Mouse (Mus musculus): Measurements from ENCODE around the gene Uhrf1bp1.
A peak's percentile ranks its signal among the peaks of the same experiment; 100 is the strongest.

The Uhrf1bp1 gene

DNA sequence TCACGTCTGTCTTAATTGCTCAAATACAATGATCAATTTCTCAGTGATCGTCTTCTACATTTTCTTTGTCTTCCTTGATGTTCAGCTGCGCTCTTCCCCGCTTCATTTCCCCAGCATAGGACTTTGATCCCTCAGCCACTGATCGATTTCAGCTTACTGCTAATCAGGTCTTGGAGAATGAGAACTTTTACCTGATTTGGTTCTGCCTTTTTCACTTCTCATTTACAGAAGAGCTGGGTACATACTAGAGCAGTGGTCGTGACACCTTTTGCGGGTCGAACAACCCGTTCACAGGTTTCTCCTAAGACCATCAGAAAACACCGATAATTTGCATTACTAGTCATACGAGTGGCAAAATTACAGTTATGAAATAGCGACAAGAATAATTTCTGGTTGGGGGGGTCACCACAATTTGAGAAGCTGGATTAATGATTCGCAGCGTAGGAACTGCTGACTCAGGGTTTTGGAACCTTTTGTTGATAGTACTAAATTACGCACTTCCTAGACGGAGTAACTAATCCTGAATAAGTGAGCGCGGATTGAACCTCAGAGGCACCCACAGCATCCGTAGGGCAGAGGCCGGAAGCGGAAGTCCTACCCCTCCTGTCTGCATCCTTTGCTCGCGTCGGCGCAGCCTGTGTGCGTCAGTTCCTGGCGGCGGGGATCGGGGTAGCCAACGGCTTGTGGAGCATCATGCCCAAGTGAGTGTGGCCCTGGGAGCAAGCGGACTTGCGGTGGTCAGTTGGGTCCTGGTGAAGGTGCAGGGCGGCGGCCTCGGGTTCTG, 16.6 kb upstream of the Uhrf1bp1 start:
- DNase-seq (ENCODE audit: low read depth, low spot score): peak; percentile 97

DNA sequence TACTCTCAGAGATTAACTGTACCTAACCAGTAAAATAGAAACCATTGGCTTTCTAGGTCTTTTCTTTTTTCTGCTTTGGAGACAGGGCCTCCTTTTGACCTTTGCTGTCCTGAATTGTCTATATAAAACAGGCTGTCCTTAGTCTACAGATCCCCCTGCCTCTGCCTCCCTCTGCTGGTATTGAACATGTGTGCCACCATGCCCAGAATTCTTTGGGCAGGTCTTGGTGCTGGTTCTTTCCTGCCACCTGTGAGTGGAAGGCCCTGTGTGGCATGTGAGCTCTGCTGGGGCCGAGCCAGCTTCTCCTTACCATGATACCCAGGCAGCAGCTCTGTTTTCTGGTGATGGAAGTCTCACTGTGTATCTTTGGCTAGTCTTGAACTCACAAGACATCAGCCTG, 7.9 kb upstream of the Uhrf1bp1 start:
- DNase-seq (ENCODE audit: low read depth, low spot score): no peak

DNA sequence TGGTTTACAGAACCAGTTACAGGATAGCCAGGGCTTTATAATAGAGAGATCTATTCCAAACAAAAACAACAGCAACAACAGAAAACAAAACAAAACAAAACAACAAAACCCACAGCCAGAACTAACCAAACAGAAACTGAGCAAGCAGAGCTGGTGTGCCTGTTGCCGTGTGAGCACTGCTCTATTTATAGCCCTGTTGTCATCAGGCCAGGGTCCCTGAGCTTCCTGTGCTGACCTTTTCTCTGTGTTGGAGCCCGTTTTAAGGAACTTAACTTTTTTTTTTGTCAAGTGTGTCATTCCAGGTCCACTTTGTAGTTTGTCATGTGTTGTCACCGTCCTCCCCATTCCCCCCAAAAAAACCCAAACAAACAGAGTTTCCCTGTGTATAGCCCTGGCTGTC, 5.2 kb upstream of the Uhrf1bp1 start:
- DNase-seq (ENCODE audit: low read depth, low spot score): peak; percentile 57

DNA sequence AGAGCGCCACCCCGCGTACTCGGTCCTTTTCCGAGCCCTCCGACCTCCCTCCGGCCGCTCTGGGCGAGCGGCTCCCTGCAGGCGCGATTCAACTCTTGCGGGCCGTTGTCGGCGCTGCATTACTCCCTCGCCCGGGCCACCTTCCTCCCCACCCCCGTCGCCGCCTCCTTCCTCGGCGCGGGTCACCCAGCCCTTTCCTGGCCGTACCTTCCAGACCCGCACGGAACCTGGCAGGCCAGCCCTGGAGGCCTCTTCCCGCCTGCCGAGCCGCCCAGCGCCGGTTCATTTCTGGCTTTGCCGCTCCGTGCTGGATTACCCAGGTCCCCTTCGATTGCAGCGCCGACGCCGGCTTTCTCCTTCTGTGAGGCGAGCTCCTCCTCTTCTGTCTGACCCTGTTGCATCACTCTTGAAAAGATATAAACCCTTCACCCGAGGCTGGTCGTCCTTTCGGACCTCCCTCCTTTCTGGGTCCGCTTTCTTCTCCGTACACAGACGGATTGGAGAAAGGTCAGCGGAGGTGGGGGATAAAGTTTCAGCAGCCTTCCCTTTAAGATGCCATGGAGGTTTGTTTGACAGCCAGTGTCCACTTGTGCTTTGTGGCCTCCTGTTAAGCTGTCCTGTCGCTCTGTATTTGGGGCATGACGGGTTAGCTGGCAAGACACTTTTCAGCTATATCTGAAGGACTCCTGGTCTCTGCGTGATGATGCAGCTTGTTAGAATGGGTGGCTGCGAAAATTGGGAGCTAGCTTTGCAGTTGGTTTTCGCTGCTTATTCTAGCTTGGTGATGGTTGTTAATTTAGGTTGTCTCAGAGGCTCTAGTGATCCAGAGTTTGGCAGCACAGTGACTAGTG, 782 bp downstream of the Uhrf1bp1 start:
- DNase-seq (ENCODE audit: low read depth, low spot score): peak; percentile 45

DNA sequence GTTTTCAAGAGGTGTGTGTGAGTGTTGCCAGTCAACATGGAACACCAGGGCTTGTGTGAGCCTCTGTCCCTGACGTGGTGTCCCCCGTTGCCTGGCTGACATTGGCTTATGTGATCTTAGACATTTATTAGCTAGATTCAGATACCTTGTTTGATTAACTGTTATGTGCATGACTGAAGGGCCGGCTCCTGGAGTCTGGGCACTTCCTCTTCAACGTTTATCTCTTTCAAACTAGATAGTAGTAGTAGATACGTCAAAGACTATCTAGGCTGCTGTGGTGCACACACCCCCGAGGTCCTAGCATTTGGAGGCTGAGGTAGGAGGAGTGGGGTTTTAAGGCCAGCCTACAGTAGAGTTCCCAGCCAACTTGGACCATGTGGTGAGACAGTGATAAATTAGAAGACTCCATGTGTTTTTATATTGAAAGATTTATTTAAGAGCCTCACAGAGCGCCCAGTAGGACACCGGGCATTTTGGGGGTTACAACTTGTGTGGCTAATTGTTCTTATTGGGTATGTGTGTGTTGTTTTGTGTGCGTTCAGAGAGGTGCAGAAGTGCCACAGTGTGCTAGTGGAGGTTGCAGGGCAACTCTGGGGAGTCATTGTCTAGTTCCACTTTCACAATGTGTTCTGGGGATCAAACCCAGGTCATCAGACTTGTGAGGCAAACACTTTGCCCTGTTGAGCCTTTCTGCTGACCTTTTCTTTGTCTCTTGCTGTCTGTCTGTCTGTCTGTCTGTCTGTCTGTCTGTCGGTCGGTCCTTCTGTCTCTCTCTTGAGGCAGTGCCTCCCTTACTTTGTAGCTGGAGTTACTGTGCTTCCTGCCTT, 1.6 kb downstream of the Uhrf1bp1 start:
- no peak for DNase-seq (ENCODE audit: low read depth, low spot score)

DNA sequence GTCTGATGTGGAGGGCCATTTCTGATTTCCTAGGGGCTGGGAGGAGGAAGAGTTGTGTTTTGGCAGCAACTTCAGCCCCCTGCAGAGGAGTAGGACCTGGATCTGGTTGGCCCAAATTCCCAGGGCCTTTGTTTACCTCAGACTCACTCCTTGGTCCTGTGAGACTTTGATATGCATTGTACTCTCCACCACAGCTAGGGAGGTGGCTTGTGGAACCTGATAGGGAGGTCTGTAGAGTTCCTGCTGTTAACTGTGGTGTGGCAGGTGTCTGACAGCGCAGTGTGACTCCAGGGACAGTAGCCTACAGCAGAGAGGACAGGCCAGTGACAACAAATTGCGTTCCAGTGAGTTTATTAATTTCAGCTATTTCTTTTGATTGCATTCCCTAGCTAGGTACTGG, 2.9 kb downstream of the Uhrf1bp1 start:
- DNase-seq (ENCODE audit: low read depth, low spot score): no peak

DNA sequence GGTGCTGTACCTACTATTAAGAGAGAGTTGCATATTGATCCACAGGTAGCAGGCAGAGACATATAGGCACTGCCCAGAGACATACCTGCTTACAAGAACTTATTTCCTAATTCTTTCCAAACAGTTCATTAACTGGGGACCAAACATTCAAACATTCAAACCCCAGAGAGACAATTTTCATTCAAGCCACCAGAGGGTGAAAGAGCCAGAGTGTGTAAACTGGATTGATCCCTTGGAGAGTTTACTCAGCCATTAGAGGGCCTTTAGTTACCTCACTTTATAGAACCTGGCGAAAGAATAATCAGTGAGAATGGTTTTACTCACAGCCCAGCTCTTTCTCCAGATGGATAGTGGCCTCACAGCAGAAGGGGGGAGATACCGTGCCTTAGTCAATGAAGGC, 9.2 kb downstream of the Uhrf1bp1 start:
- DNase-seq (ENCODE audit: low read depth, low spot score): no peak

DNA sequence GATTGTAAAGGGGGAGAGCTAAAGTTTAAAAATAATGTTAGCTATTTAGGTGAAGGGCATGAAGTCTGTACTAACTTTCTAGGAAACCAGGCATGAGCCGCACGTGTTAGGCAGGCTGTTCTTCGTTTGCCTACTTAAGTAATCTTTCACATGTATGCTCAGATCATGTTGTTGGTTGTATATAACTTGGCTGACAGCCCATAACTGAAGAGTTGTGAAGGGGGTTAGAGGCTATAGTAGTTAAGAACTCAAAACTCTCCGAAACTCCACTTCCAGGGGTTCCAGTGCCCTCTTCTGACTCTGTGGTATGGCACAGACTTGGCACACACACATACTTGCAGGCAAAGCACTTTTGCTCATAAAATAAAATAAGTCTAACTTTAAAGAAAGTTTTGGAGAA, 10.5 kb downstream of the Uhrf1bp1 start:
- DNase-seq (ENCODE audit: low read depth, low spot score): no peak

DNA sequence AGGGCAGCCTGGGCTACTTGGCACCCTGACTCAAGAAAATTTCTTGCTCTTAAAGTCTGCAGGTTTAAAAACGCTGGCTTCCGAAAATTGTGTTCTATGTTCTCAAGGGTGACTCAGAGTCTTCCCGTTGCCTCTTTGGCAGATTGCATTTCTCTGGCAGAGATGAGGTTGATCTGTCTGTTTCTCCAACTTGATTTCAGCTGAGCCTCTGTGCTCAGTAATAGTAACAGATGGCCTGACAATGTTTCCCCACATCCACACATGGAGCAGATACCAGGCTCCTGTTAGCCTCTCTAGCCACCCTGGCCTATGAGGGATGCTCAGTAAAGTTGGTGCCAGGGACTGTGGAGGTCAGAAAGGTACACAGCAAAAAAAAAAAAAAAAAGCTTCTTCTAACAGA, 15.6 kb downstream of the Uhrf1bp1 start:
- DNase-seq (ENCODE audit: low read depth, low spot score): no peak

DNA sequence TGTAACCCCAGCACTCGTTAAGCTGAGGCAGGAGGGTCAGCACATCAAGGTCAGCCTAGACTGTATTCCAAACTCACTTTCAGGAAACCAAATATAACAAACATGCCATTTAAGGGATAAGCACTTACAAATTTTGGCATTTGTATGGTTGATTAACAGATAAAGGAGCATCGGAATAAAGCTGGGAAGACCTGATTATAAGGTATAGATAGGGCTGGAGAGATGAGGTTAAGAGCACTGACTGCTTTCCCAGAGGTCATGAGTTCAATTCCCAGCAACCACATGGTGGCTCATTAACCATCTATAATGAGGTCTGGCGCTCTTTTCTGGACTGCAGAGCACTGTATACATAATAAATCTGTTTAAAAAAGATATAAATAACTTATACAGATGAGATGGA, 17.3 kb downstream of the Uhrf1bp1 start:
- DNase-seq (ENCODE audit: low read depth, low spot score): no peak

DNA sequence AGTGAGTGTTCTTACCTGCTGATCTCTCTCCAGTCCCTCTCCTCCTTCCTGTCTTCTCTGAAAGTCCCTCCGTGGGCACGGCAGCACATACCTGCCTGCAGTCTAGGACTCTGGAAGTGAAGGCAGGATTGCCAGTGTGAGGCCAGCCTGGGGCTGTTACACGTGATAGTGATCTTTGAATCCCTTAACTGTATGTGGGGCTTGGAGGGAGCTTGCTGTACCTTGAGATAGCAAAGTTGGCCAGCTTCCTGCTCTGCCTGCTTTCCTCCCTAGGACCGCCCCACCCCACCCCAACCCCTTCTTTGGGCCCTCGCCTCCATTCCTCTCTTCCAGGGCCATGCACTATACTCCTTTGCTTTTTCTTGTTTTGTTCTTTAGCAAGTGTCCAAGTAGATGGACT, 18.3 kb downstream of the Uhrf1bp1 start:
- DNase-seq (ENCODE audit: low read depth, low spot score): no peak

DNA sequence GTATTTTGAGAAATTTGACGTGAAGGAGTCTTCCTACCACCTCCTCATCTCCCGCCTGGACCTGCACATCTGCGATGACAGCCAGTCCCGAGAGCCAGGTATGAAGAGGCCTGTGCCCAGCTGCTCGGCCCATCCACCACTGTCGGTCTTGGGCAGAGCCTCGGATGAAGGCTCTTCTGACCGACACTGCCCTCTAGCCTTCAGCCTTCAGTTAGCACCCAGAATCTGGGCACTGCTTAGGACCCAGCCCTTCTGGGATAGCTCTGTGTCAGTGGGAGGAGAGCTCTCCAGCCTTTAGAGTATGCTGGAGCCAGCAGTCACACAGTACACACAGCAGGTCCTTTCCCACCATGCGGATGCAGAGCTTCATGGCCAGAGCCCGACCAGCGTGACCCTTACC, 25.3 kb downstream of the Uhrf1bp1 start:
- peak; percentile 24 for DNase-seq (ENCODE audit: low read depth, low spot score)

DNA sequence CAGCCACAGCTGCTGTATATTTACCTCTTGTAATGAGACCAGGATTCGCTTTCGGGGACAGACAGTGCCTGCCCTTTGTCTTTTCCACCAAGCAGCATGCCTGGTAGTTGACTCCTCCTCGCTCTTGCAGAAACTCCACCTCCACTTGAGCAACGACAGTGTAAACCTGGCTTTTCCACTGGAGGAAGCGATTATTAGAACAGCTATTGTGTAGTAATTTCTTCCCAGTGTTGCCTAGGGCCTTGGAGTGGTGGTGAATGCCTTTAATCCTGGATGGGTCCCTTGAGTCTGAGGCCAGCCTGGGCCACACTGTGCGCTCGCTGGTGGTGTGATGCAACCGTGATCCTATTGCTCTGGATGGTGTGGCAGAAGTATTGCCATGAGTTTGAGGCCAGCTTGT, 26.9 kb downstream of the Uhrf1bp1 start:
- DNase-seq (ENCODE audit: low read depth, low spot score): no peak

DNA sequence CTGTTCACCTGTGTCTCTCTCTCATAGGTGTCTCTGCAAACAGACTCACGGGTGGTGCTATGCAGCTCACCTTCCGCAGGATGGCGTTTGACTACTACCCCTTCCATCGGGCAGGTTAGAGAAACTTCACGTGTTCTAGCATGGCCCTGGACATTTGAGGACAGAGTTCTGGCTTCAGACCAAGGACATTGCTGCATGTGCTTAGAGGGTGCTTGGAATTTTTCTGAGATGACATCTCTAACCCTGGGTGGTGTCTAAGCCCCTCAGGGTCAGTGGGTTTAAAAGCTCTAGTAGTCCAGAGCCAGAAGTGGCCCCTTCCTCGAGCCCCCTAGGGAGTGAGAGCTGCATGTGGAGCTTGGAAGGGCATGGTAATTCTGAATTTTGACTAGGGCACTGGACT, 27.8 kb downstream of the Uhrf1bp1 start:
- no peak for DNase-seq (ENCODE audit: low read depth, low spot score)

DNA sequence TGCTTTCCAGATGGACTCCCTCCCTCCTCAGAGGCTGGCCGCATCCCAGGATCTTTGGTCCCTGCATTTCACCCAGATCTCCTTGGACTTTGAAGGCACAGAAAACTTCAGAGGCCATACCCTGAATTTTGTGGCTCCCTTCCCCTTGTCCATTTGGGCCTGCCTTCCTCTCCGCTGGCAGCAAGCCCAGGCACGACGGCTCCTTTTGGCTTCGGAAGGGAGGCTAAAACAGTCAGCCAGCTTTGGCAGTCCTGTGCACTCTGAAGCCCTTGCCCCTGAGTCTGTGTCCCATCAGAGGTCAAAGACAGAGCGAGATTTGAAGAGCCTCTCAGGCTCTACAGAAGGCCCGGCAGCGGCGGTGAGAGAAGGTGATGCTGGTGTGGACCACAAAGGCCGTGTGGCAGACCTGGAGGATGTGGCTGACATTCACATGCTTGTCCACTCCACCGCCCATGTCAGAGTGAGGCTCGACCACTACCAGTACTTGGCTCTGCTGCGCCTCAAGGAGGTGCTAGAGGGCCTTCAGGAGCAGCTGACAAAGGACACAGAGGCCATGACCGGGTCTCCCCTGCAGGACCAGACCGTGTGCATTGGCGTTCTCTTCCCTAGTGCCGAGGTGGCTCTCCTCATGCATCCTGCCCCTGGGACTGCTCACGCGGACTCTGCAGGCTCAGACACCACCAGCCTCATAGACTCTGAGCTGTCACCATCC, 30.4 kb downstream of the Uhrf1bp1 start:
- DNase-seq (ENCODE audit: low read depth, low spot score): peak; percentile 27

DNA sequence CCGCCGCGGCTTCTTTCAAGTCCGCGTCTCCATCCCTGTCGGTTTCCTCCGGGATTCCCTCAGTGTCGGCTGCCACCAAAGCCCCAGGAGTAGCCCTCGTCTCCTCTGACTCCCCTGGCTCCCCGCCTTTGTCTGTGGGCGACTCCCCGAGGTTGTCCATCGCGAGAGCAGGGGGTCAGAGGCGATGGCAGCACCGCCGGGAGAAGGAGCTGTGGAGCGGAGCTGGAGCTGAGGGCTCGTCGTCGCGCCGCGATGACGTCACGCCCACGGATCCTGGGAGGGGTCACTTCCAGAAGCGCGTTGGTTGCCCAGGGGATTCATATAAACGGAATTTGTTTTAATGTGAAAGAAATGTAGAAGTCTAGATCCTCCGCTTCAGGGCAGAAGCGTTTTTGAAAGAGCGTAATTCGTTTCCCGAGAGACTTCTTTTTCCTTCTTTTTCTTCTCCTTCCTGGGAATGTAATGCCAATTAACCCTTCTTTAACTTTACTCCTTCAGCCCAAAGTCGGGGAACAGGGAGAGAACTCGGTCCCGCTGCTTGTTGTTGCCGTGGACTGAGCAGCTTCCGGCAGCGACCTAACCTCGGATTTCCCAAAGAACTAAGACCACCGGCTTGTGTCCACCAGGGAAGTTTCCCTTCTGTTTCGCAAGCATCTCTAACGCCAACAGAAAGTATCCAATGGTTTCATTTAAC, 51.4 kb downstream of the Uhrf1bp1 start:
- DNase-seq (ENCODE audit: low read depth, low spot score): peak; percentile 92

DNA sequence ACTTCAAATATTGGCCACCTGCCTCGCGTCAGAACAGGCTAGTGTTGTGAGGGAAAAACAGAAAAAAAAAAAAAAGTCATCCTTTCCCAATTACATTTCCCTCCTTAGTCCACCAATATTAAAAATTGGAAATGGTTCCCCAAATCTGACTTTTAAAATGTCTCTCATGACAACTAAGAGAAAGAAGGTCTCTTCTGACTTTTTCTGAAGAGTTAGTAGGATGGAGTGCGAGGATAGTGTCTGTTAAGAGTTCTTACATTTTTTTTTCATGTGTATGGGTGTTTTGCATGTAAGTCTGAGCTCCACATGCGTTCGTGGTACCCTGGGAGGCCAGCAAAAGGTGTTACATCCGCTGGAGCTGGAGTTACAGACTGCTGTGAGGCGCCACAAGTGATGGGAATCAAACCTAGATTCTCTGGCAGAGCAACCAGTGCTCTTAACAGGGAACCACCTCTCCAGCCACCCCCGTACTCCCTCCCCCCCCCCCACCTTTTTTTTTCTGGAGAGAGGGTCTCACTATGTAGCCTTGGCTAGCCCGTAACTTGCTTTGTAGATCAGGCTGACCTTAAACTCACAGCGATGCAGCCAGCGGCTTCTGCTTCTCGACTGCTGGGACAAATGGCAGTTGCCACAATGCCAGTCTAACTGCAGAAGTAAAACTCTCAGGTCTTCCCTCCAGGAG, 52.1 kb downstream of the Uhrf1bp1 start:
- peak; percentile 32 for DNase-seq (ENCODE audit: low read depth, low spot score)

DNA sequence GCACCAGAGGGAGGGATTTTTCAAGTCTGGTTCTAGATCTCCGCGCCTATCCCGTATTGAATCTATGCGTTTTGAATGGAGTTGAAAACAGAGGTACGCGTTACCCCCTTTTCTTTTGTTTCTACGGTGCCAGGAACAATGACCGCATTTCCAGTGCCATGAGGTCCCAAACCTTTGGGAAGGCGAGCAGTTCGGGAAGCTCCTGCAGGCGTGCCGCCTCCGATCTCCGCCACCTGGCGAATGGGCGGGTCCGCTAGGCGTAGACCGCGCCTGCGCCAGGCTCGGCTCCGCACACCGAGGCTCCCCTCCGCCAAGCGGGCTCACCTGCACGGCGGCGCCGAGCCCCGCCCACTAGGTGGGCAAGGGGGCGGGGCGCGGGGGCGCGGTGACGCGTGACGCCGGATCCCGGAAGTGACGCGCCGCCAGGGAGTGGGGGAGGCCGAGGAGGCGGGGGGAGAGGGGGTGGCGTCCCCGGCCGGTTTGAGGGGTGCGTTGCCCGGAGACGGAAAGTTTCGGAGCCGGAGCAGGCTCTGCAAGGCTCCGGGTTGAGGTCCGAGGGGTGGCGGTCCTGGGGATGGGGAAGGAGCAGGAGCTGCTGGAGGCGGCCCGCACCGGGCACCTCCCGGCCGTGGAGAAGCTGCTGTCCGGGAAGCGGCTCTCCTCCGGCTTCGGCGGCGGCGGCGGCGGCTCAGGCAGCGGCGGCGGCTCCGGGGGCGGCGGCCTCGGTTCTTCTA, 52.8 kb downstream of the Uhrf1bp1 start, which contains the start of gene Anks1:
TSS of gene Anks1 (plus strand) at position 419 of the 734 bp plus-strand sequence.
- peak; percentile 61 for DNase-seq (ENCODE audit: low read depth, low spot score)

All from skeletal muscle tissue, adult 2 months (tissue).